Mouse (Mus musculus): ENCODE results near the gene Pced1b.

DNA sequence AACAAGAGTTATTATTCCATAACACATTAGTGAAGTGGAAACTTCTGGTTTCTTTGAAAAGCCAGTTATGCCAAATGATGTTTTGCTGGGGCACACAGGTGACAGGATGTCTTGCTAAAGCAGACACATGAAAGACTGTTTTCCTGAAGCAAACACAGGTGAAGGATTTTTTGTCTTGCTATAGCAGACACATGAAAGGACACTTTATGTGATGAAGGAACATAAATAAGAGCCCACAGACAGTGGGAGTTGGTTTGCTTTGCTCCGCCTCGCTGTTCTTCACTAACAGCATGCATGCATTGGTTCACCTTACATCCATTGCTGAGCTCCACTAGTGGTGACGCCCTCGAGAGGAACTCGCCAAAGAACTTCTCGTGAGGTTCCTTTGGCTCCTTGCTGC is 154.0 kb downstream of the Pced1b start:
- TF ChIP-seq CTCF (IDR thresholded peaks at IDR 0.05; ENCODE audit: low read depth, low read length) (no peak), POLR2A (IDR thresholded peaks at IDR 0.05; ENCODE audit: extremely low read depth, insufficient read depth, low read length) (no peak)
